Comparison of ENCODE assay signal across 14 mouse cellular contexts in the genomic region with DNA sequence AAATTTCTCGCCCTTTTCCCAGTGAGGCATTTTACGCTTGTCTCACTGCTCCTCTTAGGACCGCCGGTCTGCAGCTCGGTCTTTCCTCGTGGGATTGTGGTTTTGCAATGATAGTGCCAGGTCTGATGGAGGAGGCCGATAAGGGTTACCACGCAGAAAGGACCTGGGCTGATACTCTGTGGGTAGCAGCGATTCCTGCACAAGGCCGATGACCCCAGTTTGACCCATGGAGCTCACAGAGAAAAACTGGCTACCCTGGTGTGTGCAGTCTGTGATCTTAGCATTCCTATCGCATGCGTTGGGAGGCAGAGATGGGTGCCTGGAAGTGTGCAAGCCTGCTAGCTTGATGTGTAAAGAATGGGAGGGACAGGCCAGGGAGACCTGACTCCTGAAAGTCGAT. TPM values are rescaled to one million over a fixed set of nuclear protein-coding genes. Genes with fewer than 3 reads are reported as not detected.
A peak's percentile ranks its signal among the peaks of the same experiment; 100 is the strongest.
DNase-seq lines count a peak whose midpoint lies in the region; ATAC-seq lines count a peak whose summit lies in the region.
"Had no signal": no experiment of that assay in that cellular context is flagged by ENCODE, and none has a peak within 500 bp of the region (broad histone marks: within the 10 kb centered on the region; RNA-seq: fewer than 3 reads in every experiment).

No protein-coding gene starts in this region.

- peaks cover 17% of the 10 kb centered on the region for H3K4me1 ChIP-seq in hindbrain, embryonic 14.5 days (replicated peaks; ENCODE audit: control insufficient read depth, insufficient read depth, low read length)
- peaks cover 33% of the 10 kb centered on the region for H3K4me1 ChIP-seq in hindbrain, embryonic 13.5 days (replicated peaks)
- peaks cover 41% of the 10 kb centered on the region for H3K4me1 ChIP-seq in embryonic facial prominence, embryonic 13.5 days

- WGBS in hindbrain, embryonic 14.5 days = 40% methylated on average over 13 of the region's 13 CpGs
- 36% methylated on average over 13 of the region's 13 CpGs for whole genome bisulfite sequencing in hindbrain, embryonic 13.5 days
- WGBS in embryonic facial prominence, embryonic 13.5 days = 33% methylated on average over 13 of the region's 13 CpGs

- no peak for ATAC-seq in hindbrain, embryonic 14.5 days (ENCODE audit: low FRiP score)
- no peak for ATAC-seq in hindbrain, embryonic 13.5 days (ENCODE audit: low FRiP score)
- ATAC-seq in common myeloid progenitor, adult 5-6 weeks (replicated peaks; ENCODE audit: low read depth, poor library complexity, severe bottlenecking) = peak; percentile 50
- ATAC-seq in embryonic facial prominence, embryonic 13.5 days (ENCODE audit: insufficient number of reproducible peaks, insufficient read depth, low FRiP score, low TSS enrichment, low read depth) = 0 out of 2 replicates have a peak, but pooled peaks have one; percentile 12

- H3K27me3 ChIP-seq in hindbrain, embryonic 14.5 days (ENCODE audit: control insufficient read depth, insufficient read depth, low read length) = no peaks in the 10 kb centered on the region
- H3K27me3 ChIP-seq in hindbrain, embryonic 13.5 days = no peaks in the 10 kb centered on the region
- H3K27me3 ChIP-seq in embryonic facial prominence, embryonic 13.5 days = no peaks in the 10 kb centered on the region

- no peaks in the 10 kb centered on the region for H3K36me3 ChIP-seq in hindbrain, embryonic 14.5 days (replicated peaks; ENCODE audit: control insufficient read depth, insufficient read depth)
- H3K36me3 ChIP-seq in hindbrain, embryonic 13.5 days = no peaks in the 10 kb centered on the region
- no peaks in the 10 kb centered on the region for H3K36me3 ChIP-seq in embryonic facial prominence, embryonic 13.5 days

- H3K9me3 ChIP-seq in hindbrain, embryonic 14.5 days (ENCODE audit: control insufficient read depth, low read length) = no peaks in the 10 kb centered on the region
- no peaks in the 10 kb centered on the region for H3K9me3 ChIP-seq in hindbrain, embryonic 13.5 days
- H3K9me3 ChIP-seq in embryonic facial prominence, embryonic 13.5 days = no peaks in the 10 kb centered on the region

- 0 out of 2 replicates have a peak overlapping the region, but pooled peaks have one; percentile 7 for H3K4me2 ChIP-seq in hindbrain, embryonic 14.5 days (replicated peaks)
- H3K4me2 ChIP-seq in hindbrain, embryonic 13.5 days = no peak overlapping the region
- H3K4me2 ChIP-seq in embryonic facial prominence, embryonic 13.5 days = peak overlapping the region; percentile 9; the same call in 1 of the 2 replicates

- DNase-seq in hindbrain, embryonic 14.5 days (ENCODE audit: low spot score) = no peak
- DNase-seq in neural tube, embryonic 10.5 days (ENCODE audit: extremely low spot score, low spot score) = peak; percentile 25
- no peak for DNase-seq in left cerebral cortex, adult 18-20 months (ENCODE audit: low spot score in 2 of 2)
- no peak for DNase-seq in left cerebral cortex, adult 11 months (ENCODE audit: low spot score)
- DNase-seq: cerebellum, adult 11 months; gastrocnemius, postnatal 10 days; kidney, adult 2 months; lung, postnatal 14 days had no signal

- H3K9ac ChIP-seq in hindbrain, embryonic 14.5 days = no peak overlapping the region
- no peak overlapping the region; the same call in 1 of the 2 replicates for H3K9ac ChIP-seq in hindbrain, embryonic 13.5 days
- H3K9ac ChIP-seq in embryonic facial prominence, embryonic 13.5 days = no peak overlapping the region

- no peak overlapping the region for H3K27ac ChIP-seq in hindbrain, embryonic 14.5 days
- H3K27ac ChIP-seq in hindbrain, embryonic 13.5 days = no peak overlapping the region
- peak overlapping the region; percentile 65 for H3K27ac ChIP-seq in embryonic facial prominence, embryonic 13.5 days
- H3K27ac ChIP-seq: left cerebral cortex, adult 2 months had no signal

- H3K4me3 ChIP-seq in hindbrain, embryonic 14.5 days (replicated peaks; ENCODE audit: low read length) = no peak overlapping the region
- H3K4me3 ChIP-seq in hindbrain, embryonic 13.5 days = no peak overlapping the region
- no peak overlapping the region for H3K4me3 ChIP-seq in embryonic facial prominence, embryonic 13.5 days
- H3K4me3 ChIP-seq: left cerebral cortex, adult 2 months had no signal

RNA-seq across cellular contexts. Expression of a gene that starts 46.3 kb away (rescaled TPM):
- polyA plus RNA-seq in hindbrain, embryonic 14.5 days (2014; fragmentation: Nextera tagmentation; extraction: Ambion mirVana) = not detected in 2 replicates
- polyA plus RNA-seq in hindbrain, embryonic 13.5 days (2015; fragmentation: Nextera tagmentation; extraction: Ambion mirVana) = not detected in 2 replicates
- not detected in 2 replicates for total RNA-seq in common myeloid progenitor, adult 5-6 weeks (2017)
- not detected in 2 replicates for polyA plus RNA-seq in embryonic facial prominence, embryonic 13.5 days (2015; fragmentation: Nextera tagmentation; extraction: Ambion mirVana)
- total RNA-seq in left cerebral cortex, adult 18-20 months (2021) = not detected
- total RNA-seq: adrenal gland, adult 18-20 months; gastrocnemius, postnatal 10 days; left cerebral cortex, adult 2 months had no signal
- polyA plus RNA-seq: kidney, adult 2 months; small intestine, adult 2 months had no signal

Comparison
In these comparisons a context has a peak if more than half of its experiments do, and no peak if none do; other contexts are left out.
1. ATAC-seq: peak in common myeloid progenitor, adult 5-6 weeks (single experiment) and embryonic facial prominence, embryonic 13.5 days (single experiment); none in hindbrain, embryonic 14.5 days (single experiment) and hindbrain, embryonic 13.5 days (single experiment).